Mouse (Mus musculus) embryo, embryonic 11.5 days (tissue): ENCODE measurements around the gene Mylk3.

ENCODE experiments used
- DNase-seq: peaks from one replicate; pipeline ENCODE4 v3.0.0-alpha.2; 2012; ENCODE audit warnings: low read depth, low spot score

Gene Mylk3

GRCm38 (mm10) chr8:85381926-85382325 lies 4.2 kb downstream of the Mylk3 start:
- no peak for DNase-seq

- DNase-seq, result no peak
Observed at GRCm38 (mm10) chr8:85380824-85381209, 5.3 kb downstream of the Mylk3 start.

- no peak for DNase-seq
Observed at GRCm38 (mm10) chr8:85380123-85380823, 5.9 kb downstream of the Mylk3 start.

GRCm38 (mm10) chr8:85379142-85379781 lies 6.9 kb downstream of the Mylk3 start:
- DNase-seq, result no peak

GRCm38 (mm10) chr8:85376516-85376915 lies 9.6 kb downstream of the Mylk3 start:
- DNase-seq, result no peak

GRCm38 (mm10) chr8:85374286-85374685 lies 11.9 kb downstream of the Mylk3 start:
- DNase-seq, result no peak

- no peak for DNase-seq
Observed at GRCm38 (mm10) chr8:85373435-85374039, 12.6 kb downstream of the Mylk3 start.

- DNase-seq, result no peak
Observed at GRCm38 (mm10) chr8:85372465-85372839, 13.7 kb downstream of the Mylk3 start.

GRCm38 (mm10) chr8:85371736-85372464 lies 14.2 kb downstream of the Mylk3 start:
- no peak for DNase-seq

GRCm38 (mm10) chr8:85365176-85365575 lies 21.0 kb downstream of the Mylk3 start:
- no peak for DNase-seq

- no peak for DNase-seq
Observed at GRCm38 (mm10) chr8:85364628-85365027, 21.5 kb downstream of the Mylk3 start.

- DNase-seq, result no peak
Observed at GRCm38 (mm10) chr8:85363406-85363805, 22.7 kb downstream of the Mylk3 start.

GRCm38 (mm10) chr8:85362211-85362610 lies 23.9 kb downstream of the Mylk3 start:
- DNase-seq, result no peak

- DNase-seq, result no peak
Observed at GRCm38 (mm10) chr8:85353287-85353686, 32.9 kb downstream of the Mylk3 start.

- peak; percentile 20 for DNase-seq
Observed at GRCm38 (mm10) chr8:85339871-85340573, 46.1 kb downstream of the Mylk3 start.

GRCm38 (mm10) chr8:85337681-85338080 lies 48.5 kb downstream of the Mylk3 start:
- DNase-seq, result no peak

GRCm38 (mm10) chr8:85336211-85336933 lies 49.8 kb downstream of the Mylk3 start:
- no peak for DNase-seq

- DNase-seq, result no peak
Observed at GRCm38 (mm10) chr8:85335105-85335504, 51.0 kb downstream of the Mylk3 start.

- no peak for DNase-seq
Observed at GRCm38 (mm10) chr8:85329506-85329905, 56.6 kb downstream of the Mylk3 start.

- no peak for DNase-seq
Observed at GRCm38 (mm10) chr8:85327036-85327435, 59.1 kb downstream of the Mylk3 start.

- DNase-seq, result no peak
Observed at GRCm38 (mm10) chr8:85323084-85323483, 63.1 kb downstream of the Mylk3 start.
